Mouse (Mus musculus) fat pad, adult 2 months (tissue): ENCODE data around the gene Kcnh2.

Source experiments
- DNase-seq: peaks from one replicate; pipeline ENCODE4 v3.0.0-alpha.2; 2011; ENCODE audit warnings: low read depth, low spot score; ENCODE audit errors: extremely low read depth

Kcnh2 gene

GRCm38 (mm10) chr5:24347186-24347875 is 4.1 kb downstream of the Kcnh2 start:
- no peak for DNase-seq

- DNase-seq = no peak
Measured at GRCm38 (mm10) chr5:24346313-24346712, 5.1 kb downstream of the Kcnh2 start.

GRCm38 (mm10) chr5:24344477-24345051 is 6.8 kb downstream of the Kcnh2 start:
- DNase-seq = no peak

GRCm38 (mm10) chr5:24343977-24344436 is 7.4 kb downstream of the Kcnh2 start:
- no peak for DNase-seq

- no peak for DNase-seq
Measured at GRCm38 (mm10) chr5:24343379-24343778, 8.0 kb downstream of the Kcnh2 start.

- DNase-seq = no peak
Measured at GRCm38 (mm10) chr5:24342966-24343365, 8.4 kb downstream of the Kcnh2 start.

- DNase-seq = no peak
Measured at GRCm38 (mm10) chr5:24342205-24342963, 9.0 kb downstream of the Kcnh2 start.

GRCm38 (mm10) chr5:24337821-24338220 is 13.6 kb downstream of the Kcnh2 start:
- no peak for DNase-seq

- DNase-seq = no peak
Measured at GRCm38 (mm10) chr5:24337366-24337765, 14.0 kb downstream of the Kcnh2 start.

GRCm38 (mm10) chr5:24335888-24336511 is 15.4 kb downstream of the Kcnh2 start:
- no peak for DNase-seq

- no peak for DNase-seq
Measured at GRCm38 (mm10) chr5:24334749-24335148, 16.7 kb downstream of the Kcnh2 start.

GRCm38 (mm10) chr5:24332401-24332800 is 19.0 kb downstream of the Kcnh2 start:
- no peak for DNase-seq

GRCm38 (mm10) chr5:24329965-24330298 is 21.5 kb downstream of the Kcnh2 start:
- no peak for DNase-seq

- no peak for DNase-seq
Measured at GRCm38 (mm10) chr5:24329212-24329964, 22.0 kb downstream of the Kcnh2 start.

GRCm38 (mm10) chr5:24328813-24329211 is 22.6 kb downstream of the Kcnh2 start:
- DNase-seq = no peak

- no peak for DNase-seq
Measured at GRCm38 (mm10) chr5:24326842-24327417, 24.5 kb downstream of the Kcnh2 start.

- no peak for DNase-seq
Measured at GRCm38 (mm10) chr5:24326166-24326841, 25.1 kb downstream of the Kcnh2 start.

- DNase-seq = no peak
Measured at GRCm38 (mm10) chr5:24325251-24325650, 26.2 kb downstream of the Kcnh2 start.

GRCm38 (mm10) chr5:24321711-24322682 is 29.4 kb downstream of the Kcnh2 start:
- no peak for DNase-seq
